Mouse (Mus musculus) right cerebral cortex, postnatal 14 days (tissue): Measurements from ENCODE around the gene Actr1a.
A peak's percentile ranks its signal among the peaks of the same experiment; 100 is the strongest.

ENCODE experiments used
- DNase-seq: peaks from one replicate; pipeline ENCODE4 v3.0.0; 2022

Actr1a gene

GRCm38 (mm10) chr19:46395109-46396009 lies at the start of gene Actr1a:
Gene Actr1a (minus strand): TSS chr19:46395748.
- peak; percentile 98 for DNase-seq

GRCm38 (mm10) chr19:46444209-46444608 lies 48.7 kb upstream of the Actr1a start:
- DNase-seq: peak; percentile 69

- no peak for DNase-seq
Observed at GRCm38 (mm10) chr19:46443509-46443908, 48.0 kb upstream of the Actr1a start.

- no peak for DNase-seq
Observed at GRCm38 (mm10) chr19:46435492-46435891, 39.9 kb upstream of the Actr1a start.

- DNase-seq: no peak
Observed at GRCm38 (mm10) chr19:46434591-46434990, 39.0 kb upstream of the Actr1a start.

GRCm38 (mm10) chr19:46434148-46434547 lies 38.6 kb upstream of the Actr1a start:
- DNase-seq: no peak

GRCm38 (mm10) chr19:46433712-46434111 lies 38.2 kb upstream of the Actr1a start:
- no peak for DNase-seq

GRCm38 (mm10) chr19:46429250-46429649 lies 33.7 kb upstream of the Actr1a start:
- no peak for DNase-seq

GRCm38 (mm10) chr19:46426488-46426887 lies 30.9 kb upstream of the Actr1a start:
- DNase-seq: no peak

GRCm38 (mm10) chr19:46425266-46425665 lies 29.7 kb upstream of the Actr1a start:
- no peak for DNase-seq

GRCm38 (mm10) chr19:46422384-46423338 lies 27.1 kb upstream of the Actr1a start:
- no peak for DNase-seq

GRCm38 (mm10) chr19:46420410-46420809 lies 24.9 kb upstream of the Actr1a start:
- DNase-seq: no peak

GRCm38 (mm10) chr19:46418051-46418450 lies 22.5 kb upstream of the Actr1a start:
- DNase-seq: no peak

GRCm38 (mm10) chr19:46416276-46416675 lies 20.7 kb upstream of the Actr1a start:
- no peak for DNase-seq

- DNase-seq: no peak
Observed at GRCm38 (mm10) chr19:46414486-46414885, 18.9 kb upstream of the Actr1a start.

GRCm38 (mm10) chr19:46413969-46414368 lies 18.4 kb upstream of the Actr1a start:
- no peak for DNase-seq

GRCm38 (mm10) chr19:46412056-46412805 lies 16.7 kb upstream of the Actr1a start:
- DNase-seq: no peak

GRCm38 (mm10) chr19:46409506-46409905 lies 14.0 kb upstream of the Actr1a start:
- no peak for DNase-seq

GRCm38 (mm10) chr19:46406592-46407386 lies 11.2 kb upstream of the Actr1a start:
- no peak for DNase-seq

- no peak for DNase-seq
Observed at GRCm38 (mm10) chr19:46404030-46404429, 8.5 kb upstream of the Actr1a start.

- no peak for DNase-seq
Observed at GRCm38 (mm10) chr19:46400558-46400957, 5.0 kb upstream of the Actr1a start.

- DNase-seq: no peak
Observed at GRCm38 (mm10) chr19:46399886-46400285, 4.3 kb upstream of the Actr1a start.
